ENCODE assay signal across 8 mouse cellular contexts in the genomic region with DNA sequence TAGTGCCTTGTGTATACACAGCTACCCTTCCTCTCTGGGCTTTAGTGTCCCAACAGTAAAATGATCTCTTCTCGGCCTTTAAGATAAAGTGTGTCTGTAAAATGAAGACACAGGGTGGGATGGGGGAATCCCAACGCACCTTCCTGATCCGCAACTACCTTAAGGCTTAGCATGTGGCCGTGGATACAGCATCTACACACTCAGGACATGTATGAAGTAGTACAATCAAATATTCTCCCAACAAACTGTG. TPM values are rescaled to one million over a fixed set of nuclear protein-coding genes. Genes with fewer than 3 reads are reported as not detected.
DNase-seq lines count a peak whose midpoint lies in the region; ATAC-seq and TF ChIP-seq lines count a peak whose summit lies in the region.

No protein-coding gene starts in this region.

- no peak for DNase-seq in gastrocnemius, adult 2 months
- DNase-seq in gastrocnemius, postnatal 36 days, result no peak
- DNase-seq in 416B (ENCODE audit: low read depth), result peak; percentile 27
- no peak for DNase-seq in liver, embryonic 14.5 days (ENCODE audit: low read depth in 3 of 3, low spot score in 3 of 3)
- DNase-seq in MN1 (ENCODE audit: low spot score), result no peak
- no peak for DNase-seq in embryo, embryonic 10 days (ENCODE audit: low spot score)
- no peak for DNase-seq in urinary bladder, postnatal 14 days (ENCODE audit: low spot score)

- peak overlapping the region; percentile 97 for H3K27ac ChIP-seq in gastrocnemius, adult 2 months
- no peak overlapping the region for H3K27ac ChIP-seq in forebrain, embryonic 12.5 days
- no peak overlapping the region for H3K27ac ChIP-seq in liver, embryonic 14.5 days

- H3K4me3 ChIP-seq in gastrocnemius, adult 2 months, result peak overlapping the region; percentile 96
- peak overlapping the region; percentile 73 for H3K4me3 ChIP-seq in forebrain, embryonic 12.5 days (replicated peaks)
- H3K4me3 ChIP-seq in liver, embryonic 14.5 days (ENCODE audit: insufficient read depth in 1 of 2, low read depth in 2 of 2, low read length in 2 of 2), result peak overlapping the region; percentile 62 to 72

- peak overlapping the region; percentile 78 for H3K9ac ChIP-seq in forebrain, embryonic 12.5 days
- H3K9ac ChIP-seq in liver, embryonic 14.5 days (replicated peaks), result peak overlapping the region; percentile 58

- TF ChIP-seq CTCF in gastrocnemius, adult 2 months (IDR thresholded peaks at IDR 0.05), result no peak
- TF ChIP-seq CTCF in liver, embryonic 14.5 days (IDR thresholded peaks at IDR 0.05; ENCODE audit: low read depth), result no peak

- H3K36me3 ChIP-seq in forebrain, embryonic 12.5 days (replicated peaks), result no peaks in the 10 kb centered on the region
- no peaks in the 10 kb centered on the region for H3K36me3 ChIP-seq in liver, embryonic 14.5 days (replicated peaks; ENCODE audit: control insufficient read depth, insufficient read depth, low read depth)

- intact Hi-C loops in gastrocnemius, adult 2 months (cut with DNase I), result no loop called here
- intact Hi-C loops in gastrocnemius, postnatal 36 days (cut with DNase I), result no loop called here

- H3K4me1 ChIP-seq in forebrain, embryonic 12.5 days, result peaks cover 41% of the 10 kb centered on the region
- peaks cover 0 to 4% of the 10 kb centered on the region in 2 experiments; a peak in 1 of 4 replicates for H3K4me1 ChIP-seq in liver, embryonic 14.5 days (replicated peaks; ENCODE audit: control insufficient read depth in 2 of 2, insufficient read depth in 2 of 2, low read length in 1 of 2)

- peak overlapping the region; percentile 98 for H3K4me2 ChIP-seq in forebrain, embryonic 12.5 days
- H3K4me2 ChIP-seq in liver, embryonic 14.5 days (ENCODE audit: low read depth), result peak overlapping the region; percentile 77

- ATAC-seq in forebrain, embryonic 12.5 days (ENCODE audit: low FRiP score), result no peak; the same call in 1 of the 2 replicates
- ATAC-seq in liver, embryonic 14.5 days (ENCODE audit: insufficient read depth), result no peak

- TF ChIP-seq EP300 in liver, embryonic 14.5 days (IDR thresholded peaks at IDR 0.05; ENCODE audit: low read depth), result no peak

- H3K27me3 ChIP-seq in forebrain, embryonic 12.5 days, result peaks cover 75% of the 10 kb centered on the region
- no peaks in the 10 kb centered on the region for H3K27me3 ChIP-seq in liver, embryonic 14.5 days (ENCODE audit: control insufficient read depth, insufficient read depth, low read length)

- no peaks in the 10 kb centered on the region for H3K9me3 ChIP-seq in forebrain, embryonic 12.5 days
- H3K9me3 ChIP-seq in liver, embryonic 14.5 days (ENCODE audit: control insufficient read depth, low read length), result no peaks in the 10 kb centered on the region

- 6% methylated on average over 4 of the region's 4 CpGs for WGBS in forebrain, embryonic 12.5 days
- WGBS in liver, embryonic 14.5 days (ENCODE audit: insufficient replicate concordance), result 0% methylated on average over 4 of the region's 4 CpGs

RNA-seq across cellular contexts. Expression of gene Smyd2, which starts 0.7 kb away (rescaled TPM):
- 100 to 1,000 TPM; 200 to 329 TPM for total RNA-seq in gastrocnemius, adult 2 months (2021)
- 100 to 1,000 TPM; 276 to 290 TPM for total RNA-seq in gastrocnemius, postnatal 36 days (2021)
- polyA plus RNA-seq in forebrain, embryonic 12.5 days (2016; fragmentation: Nextera tagmentation; extraction: Ambion mirVana), result 38.0 and 42.7 TPM in 2 replicates
- polyA plus RNA-seq in liver, embryonic 14.5 days (2012; rRNA removed), result 20.5 and 24.8 TPM in 2 replicates
- 27.7 and 32.2 TPM in 2 replicates for polyA plus RNA-seq in liver, embryonic 14.5 days (2014; fragmentation: Nextera tagmentation; extraction: Ambion mirVana)
